Mouse (Mus musculus) cortical plate, adult 2 months (tissue): ENCODE data around the gene Kiss1r.

Experiments
- CTCF ChIP-seq: fragments of 200-500 bp; IDR thresholded peaks from 2 replicates; pipeline ENCODE4 v1.5.1; 2011; ENCODE audit warnings: mild to moderate bottlenecking, control low read depth, low read length; ENCODE audit not compliant: insufficient read depth; ENCODE audit errors: extremely low read depth
- POLR2A ChIP-seq: fragments of 200-500 bp; IDR thresholded peaks from 2 replicates; pipeline ENCODE4 v1.6.1; 2011; ENCODE audit warnings: mild to moderate bottlenecking, low read length, control low read depth; ENCODE audit not compliant: insufficient read depth; ENCODE audit errors: extremely low read depth

GRCm38 (mm10) chr10:79959847-79960601 is 43.3 kb downstream of the Kiss1r start, which contains the start of gene Wdr18:
- TF ChIP-seq CTCF (peak; percentile 97), POLR2A (peak; percentile 69; the same call in 1 of the 2 replicates)
